Mouse (Mus musculus) cerebellum, adult (tissue): ENCODE measurements around the gene Sema4c.

ENCODE experiments used
- ATAC-seq: cut with Nextera tagmentation; 2 replicates; pipeline ENCODE4 v1.9.2; 2017; ENCODE audit warnings: mild to moderate bottlenecking, moderate library complexity, mixed read lengths; ENCODE audit not compliant: insufficient number of reproducible peaks, low FRiP score, low TSS enrichment

The Sema4c gene

GRCm38 (mm10) chr1:36512089-36512965, 45.8 kb downstream of the Sema4c start:
- peak; percentile 27; the same call in 1 of the 2 replicates for ATAC-seq

GRCm38 (mm10) chr1:36511289-36512021, 46.7 kb downstream of the Sema4c start, which contains the start of gene Cnnm3:
TSS of gene Cnnm3 (plus strand) at chr1:36511867.
- peak; percentile 94 for ATAC-seq

- no peak for ATAC-seq
Measured at GRCm38 (mm10) chr1:36508238-36508637, 49.9 kb downstream of the Sema4c start.

- ATAC-seq, result peak; percentile 61
Measured at GRCm38 (mm10) chr1:36501261-36501660, 56.9 kb downstream of the Sema4c start.
